Mouse (Mus musculus) MEL-GATA-1-ER (cell line): ENCODE results near the gene Tmem229b.
"Not testable (repeated sequence)": the region's sequence is repeated elsewhere in the genome, so short reads cannot be mapped to it uniquely, and the experiment has no call there.

ENCODE experiments used
- DNase-seq: peaks from one replicate; pipeline ENCODE4 v3.0.0-alpha.2; 2012; ENCODE audit warnings: low read depth; ENCODE audit errors: extremely low read depth

The Tmem229b gene

GRCm38 (mm10) chr12:78952484-78952883 is 54.9 kb downstream of the Tmem229b start:
- DNase-seq, result no peak

GRCm38 (mm10) chr12:78952053-78952452 is 55.4 kb downstream of the Tmem229b start:
- DNase-seq, result no peak

DNA sequence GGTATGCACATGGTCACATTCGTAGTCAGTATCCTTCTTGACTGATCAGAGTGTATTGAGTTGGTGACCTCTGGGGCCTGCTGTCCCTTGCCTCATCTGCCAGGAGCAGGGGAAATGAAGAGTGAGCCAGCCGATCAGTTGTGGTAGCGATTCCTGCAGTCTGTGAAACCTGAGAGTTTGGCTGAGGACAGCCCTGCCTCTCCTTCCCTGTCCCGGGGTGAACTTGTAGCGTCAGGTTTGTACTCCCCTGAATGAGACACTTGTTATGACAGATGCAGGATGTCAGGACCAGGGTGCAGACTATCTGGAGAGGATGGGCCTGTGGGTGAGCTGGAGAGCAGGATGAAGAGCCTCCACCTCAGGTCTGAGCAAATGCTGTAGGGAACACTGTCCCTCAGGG is 59.8 kb downstream of the Tmem229b start:
- no peak for DNase-seq

- DNase-seq, result peak; percentile 5
Observed at GRCm38 (mm10) chr12:78947161-78947560, 60.3 kb downstream of the Tmem229b start.

- DNase-seq, result no peak
Observed at GRCm38 (mm10) chr12:78942931-78943330, 64.5 kb downstream of the Tmem229b start.

- no peak for DNase-seq
Observed at GRCm38 (mm10) chr12:78940081-78940480, 67.3 kb downstream of the Tmem229b start.

DNA sequence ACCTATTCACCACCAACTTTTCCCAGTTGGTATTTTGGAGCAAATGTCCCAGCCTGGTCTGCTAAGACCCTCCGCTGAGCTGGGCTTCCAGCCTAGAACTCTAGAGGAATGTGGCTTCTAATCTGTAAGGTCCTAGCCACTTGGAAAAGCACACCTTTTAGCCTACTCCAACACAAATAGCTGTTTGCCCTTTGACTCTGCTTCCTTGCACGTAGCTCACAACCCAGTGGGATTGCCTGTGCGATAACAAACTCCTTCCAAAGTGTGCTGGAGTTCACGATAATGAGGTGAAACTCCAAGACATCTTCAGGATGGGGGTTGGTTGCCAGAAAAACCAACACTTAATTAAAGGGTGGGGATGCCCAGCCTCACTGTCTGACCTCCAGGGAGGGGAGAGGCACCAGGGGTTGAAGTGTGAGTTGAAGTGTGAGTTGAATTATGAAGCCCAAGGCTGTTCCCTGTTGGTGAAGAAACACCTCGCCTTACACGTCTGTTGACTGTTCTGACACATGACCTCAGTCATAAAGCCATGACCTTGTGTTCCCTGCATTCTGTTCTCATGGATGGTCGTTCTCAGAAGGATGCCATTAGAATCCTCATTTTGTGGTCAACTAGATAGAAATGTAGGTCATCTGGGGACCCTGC is 67.9 kb downstream of the Tmem229b start:
- DNase-seq, result no peak

GRCm38 (mm10) chr12:78936494-78936893 is 70.9 kb downstream of the Tmem229b start:
- DNase-seq, result no peak

DNA sequence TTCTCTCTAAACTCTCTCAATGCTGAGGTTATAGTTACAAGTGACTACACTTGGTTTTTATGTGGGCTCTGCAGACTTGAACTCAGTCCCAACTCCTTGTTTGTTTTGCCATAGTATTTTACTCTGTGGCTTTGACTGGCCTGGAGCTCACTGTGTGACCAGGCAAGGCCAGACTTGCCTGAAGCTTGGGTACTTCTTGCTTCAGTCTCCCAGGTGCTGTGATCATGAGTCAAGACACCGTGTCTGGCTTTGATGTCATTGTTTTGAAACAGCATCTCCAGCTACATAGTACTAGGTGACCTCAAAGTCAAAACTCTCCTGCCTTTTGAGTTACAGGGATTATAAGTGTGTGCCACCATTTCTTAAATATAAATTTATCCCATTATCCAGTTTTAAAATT is 77.5 kb downstream of the Tmem229b start:
- no peak for DNase-seq

DNA sequence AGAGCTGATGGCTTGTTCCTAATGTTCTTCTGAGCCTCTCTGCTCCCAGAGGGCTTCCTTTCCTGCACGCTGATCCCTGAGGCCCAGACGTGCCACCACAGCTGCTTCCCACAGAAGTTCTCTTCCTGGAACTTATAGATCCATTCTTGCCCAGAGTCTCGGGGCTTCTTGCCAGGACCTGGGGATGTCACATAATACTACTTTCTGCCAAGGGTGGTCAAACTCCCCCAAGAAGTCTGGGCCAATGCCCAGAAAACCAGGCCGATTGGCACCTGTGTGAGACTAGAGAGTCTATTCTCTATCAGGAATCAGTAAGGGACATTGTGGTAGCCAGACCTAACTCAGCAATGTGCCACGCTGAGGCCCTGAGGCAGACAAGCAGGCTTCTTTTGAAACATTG is 80.1 kb downstream of the Tmem229b start:
- DNase-seq, result no peak

- no peak for DNase-seq
Observed at GRCm38 (mm10) chr12:78923539-78924189, 83.8 kb downstream of the Tmem229b start.

GRCm38 (mm10) chr12:78922977-78923376 is 84.5 kb downstream of the Tmem229b start:
- DNase-seq, result not testable (repeated sequence)

- DNase-seq, result no peak
Observed at GRCm38 (mm10) chr12:78922058-78922457, 85.4 kb downstream of the Tmem229b start.

- DNase-seq, result no peak
Observed at GRCm38 (mm10) chr12:78921421-78921820, 86.0 kb downstream of the Tmem229b start.

DNA sequence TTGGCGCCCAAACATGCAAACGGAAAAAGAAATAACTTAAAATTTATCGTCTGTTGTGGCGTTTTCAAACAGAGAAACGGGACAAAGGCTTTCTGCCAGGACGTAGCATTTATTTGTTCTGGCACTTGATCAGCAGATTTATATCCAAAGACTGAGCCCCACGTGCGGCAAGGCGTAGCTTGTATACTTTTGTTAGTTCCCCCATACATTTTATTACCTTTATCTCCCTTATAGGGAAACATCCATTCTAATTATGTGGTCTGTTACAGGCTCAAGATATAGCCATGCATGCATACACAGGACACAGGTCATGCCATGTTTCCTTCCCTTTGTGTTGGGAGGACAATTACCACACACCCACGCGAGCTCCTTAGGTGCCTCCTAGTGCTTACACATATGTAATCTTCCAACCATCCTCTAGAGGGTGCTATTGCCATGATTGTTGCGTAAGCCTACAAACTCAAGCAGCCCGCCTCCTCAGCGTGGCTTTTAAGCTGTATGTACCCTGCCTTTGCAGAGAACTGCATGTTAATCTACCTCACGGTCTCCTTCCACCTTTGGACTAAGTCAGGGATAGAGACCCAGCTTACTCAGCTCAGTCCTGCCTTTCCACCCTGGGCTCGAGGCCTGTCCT is 88.2 kb downstream of the Tmem229b start:
- DNase-seq, result peak; percentile 80

GRCm38 (mm10) chr12:78918227-78919078 is 89.0 kb downstream of the Tmem229b start:
- DNase-seq, result peak; percentile 77

DNA sequence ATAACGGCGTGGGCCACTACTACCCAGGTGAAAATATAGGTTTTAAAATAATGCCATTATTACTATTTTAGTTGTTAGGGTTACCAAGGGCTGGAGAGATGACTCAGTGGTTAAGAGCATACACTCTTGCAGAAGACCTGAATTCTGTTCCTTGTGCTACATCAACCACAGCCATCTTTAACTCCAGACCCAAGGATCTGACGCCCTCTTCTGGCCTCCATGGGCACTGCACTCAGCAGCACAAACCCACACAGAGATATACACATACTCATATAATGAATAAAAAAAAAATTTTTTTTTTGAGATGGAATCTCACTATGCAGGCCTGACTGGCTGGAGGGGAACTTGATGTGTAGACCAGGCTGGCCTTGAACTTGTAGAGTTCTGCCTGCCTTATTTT is 91.1 kb downstream of the Tmem229b start:
- no peak for DNase-seq

DNA sequence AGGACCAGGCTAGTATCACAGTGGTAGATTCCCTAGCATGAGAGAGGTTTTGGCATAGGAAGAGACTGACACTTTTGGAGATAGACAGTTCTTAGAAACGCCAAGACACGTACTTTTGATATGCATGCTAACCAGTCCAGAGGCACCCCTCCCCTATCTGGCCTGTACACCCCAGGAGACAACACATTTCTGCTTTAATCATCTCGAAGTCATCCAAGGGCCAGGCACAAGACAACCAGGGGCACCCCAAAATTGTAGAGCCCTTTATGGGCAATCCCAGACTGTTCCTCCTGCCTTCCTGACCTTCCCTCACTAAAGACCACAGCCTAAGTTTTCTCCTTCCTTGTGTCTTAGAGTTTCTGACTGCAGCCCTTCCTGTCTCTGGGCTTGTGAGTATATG is 91.9 kb downstream of the Tmem229b start:
- no peak for DNase-seq

GRCm38 (mm10) chr12:78914458-78914857 is 93.0 kb downstream of the Tmem229b start:
- DNase-seq, result no peak
